Mouse (Mus musculus) liver, embryonic 14.5 days (tissue): ENCODE measurements at regions not wholly inside any gene's neighbourhood (a gene's known extent, or its start where the extent isn't known, plus 50 kb on each side); places are given as distances from the start of the nearest gene placed in this dataset.

ENCODE experiments used
- ATAC-seq: fragments of 200-750 bp; cut with Nextera tagmentation; 2 replicates; pipeline ENCODE4 v1.8.0; 2017; ENCODE audit warnings: moderate number of reproducible peaks, mild to moderate bottlenecking, moderate library complexity; ENCODE audit not compliant: insufficient read depth
- DNase-seq, 3 experiments: peaks; one replicate each; pipeline ENCODE4 v3.0.0-alpha.2; 2012 to 2013; ENCODE audit warnings: low read depth in 3 of 3, low spot score in 3 of 3
- H3K27ac ChIP-seq: fragments of 300-500 bp; sonication (generic); 2 replicates; pipeline ENCODE4 v1.5.1; 2014; ENCODE audit warnings: moderate library complexity, mild to moderate bottlenecking, control low read depth, inconsistent platforms
- H3K27me3 ChIP-seq: fragments of 300-500 bp; sonication (generic); 2 replicates; pipeline ENCODE4 v1.6.1; 2014; ENCODE audit warnings: mild to moderate bottlenecking, low read length, moderate library complexity; ENCODE audit not compliant: control insufficient read depth, insufficient read depth
- H3K36me3 ChIP-seq: fragments of 300-500 bp; sonication (generic); replicated peaks from 2 replicates; pipeline ENCODE4 v1.6.1; 2014; ENCODE audit warnings: low read depth; ENCODE audit not compliant: control insufficient read depth, insufficient read depth
- H3K4me1 ChIP-seq, 2 experiments: fragments of 200-500 bp in 1 of 2; fragments of 300-500 bp in 1 of 2; sonication (generic) in 1 of 2; replicated peaks; 2 replicates each; pipeline ENCODE4 v1.6.1; 2012 to 2014; ENCODE audit warnings: antibody characterized with exemption in 1 of 2, inconsistent platforms in 1 of 2, low read length in 1 of 2; ENCODE audit not compliant: control insufficient read depth in 2 of 2, insufficient read depth in 2 of 2
- H3K4me2 ChIP-seq: fragments of 300-500 bp; sonication (generic); 2 replicates; pipeline ENCODE4 v1.6.1; 2014; ENCODE audit warnings: low read depth, mild to moderate bottlenecking, control low read depth, moderate library complexity
- H3K4me3 ChIP-seq, 2 experiments: fragments of 200-500 bp in 1 of 2; fragments of 300-500 bp in 1 of 2; sonication (generic) in 1 of 2; 2 replicates each; pipeline ENCODE4 v1.5.1; 2012 to 2014; ENCODE audit warnings: low read depth in 2 of 2, low read length in 2 of 2, mild to moderate bottlenecking in 2 of 2, control low read depth in 1 of 2, inconsistent platforms in 1 of 2, moderate library complexity in 1 of 2; ENCODE audit not compliant: insufficient read depth in 1 of 2
- H3K9ac ChIP-seq: fragments of 300-500 bp; sonication (generic); replicated peaks from 2 replicates; pipeline ENCODE4 v1.6.1; 2014; ENCODE audit warnings: mild to moderate bottlenecking, control low read depth, moderate library complexity
- H3K9me3 ChIP-seq: fragments of 300-500 bp; sonication (generic); 2 replicates; pipeline ENCODE4 v1.6.1; 2016; ENCODE audit warnings: low read length, mixed read lengths; ENCODE audit not compliant: control insufficient read depth
- CTCF ChIP-seq: IDR thresholded peaks from 2 replicates; pipeline ENCODE4 v1.5.1; 2016; ENCODE audit warnings: antibody characterized with exemption, low read depth, control low read depth
- EP300 ChIP-seq: IDR thresholded peaks from 2 replicates; pipeline ENCODE4 v1.6.1; 2016; ENCODE audit warnings: antibody characterized with exemption, low read depth
- WGBS: fragments of 180-500 bp; shearing (Covaris S2); extraction: QIAGEN DNeasy Blood & Tissue Kit; methylation state at CpG from one replicate; pipeline ENCODE4 v1.1.7; 2014; ENCODE audit not compliant: insufficient replicate concordance; 5-methylcytosine and 5-hydroxymethylcytosine counted together

DNA sequence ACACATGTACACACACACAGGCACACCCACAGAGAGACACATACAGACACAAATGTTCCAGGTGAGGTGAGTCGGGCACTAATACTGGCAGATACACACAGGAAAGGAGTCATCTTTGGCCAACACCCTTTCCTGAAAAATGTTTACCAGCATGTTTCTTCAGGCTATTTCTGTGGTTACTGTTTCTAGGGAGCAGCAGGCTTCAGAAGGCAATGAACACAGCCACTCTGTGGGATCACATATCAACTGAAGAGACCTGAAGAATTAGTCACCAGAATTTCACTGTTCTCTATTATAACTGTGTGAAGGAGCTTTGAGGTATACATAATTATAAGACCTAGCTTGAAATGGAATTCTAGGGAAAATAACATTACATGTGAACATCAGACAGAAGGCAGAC lies 94.7 kb upstream of the Hapln1 start:
- no peak for ATAC-seq
- H3K4me1 ChIP-seq: no peaks in the 10 kb centered on the region
- no peaks in the 10 kb centered on the region for H3K27me3 ChIP-seq
- no peak for DNase-seq
- no peak overlapping the region for H3K4me3 ChIP-seq
- no peaks in the 10 kb centered on the region for H3K9me3 ChIP-seq
- TF ChIP-seq CTCF: no peak
- TF ChIP-seq EP300: no peak
- H3K9ac ChIP-seq: no peak overlapping the region
- no peak overlapping the region for H3K27ac ChIP-seq
- WGBS: 59% methylated on average over 1 of the region's 1 CpGs
- H3K4me2 ChIP-seq: no peak overlapping the region
- no peaks in the 10 kb centered on the region for H3K36me3 ChIP-seq

DNA sequence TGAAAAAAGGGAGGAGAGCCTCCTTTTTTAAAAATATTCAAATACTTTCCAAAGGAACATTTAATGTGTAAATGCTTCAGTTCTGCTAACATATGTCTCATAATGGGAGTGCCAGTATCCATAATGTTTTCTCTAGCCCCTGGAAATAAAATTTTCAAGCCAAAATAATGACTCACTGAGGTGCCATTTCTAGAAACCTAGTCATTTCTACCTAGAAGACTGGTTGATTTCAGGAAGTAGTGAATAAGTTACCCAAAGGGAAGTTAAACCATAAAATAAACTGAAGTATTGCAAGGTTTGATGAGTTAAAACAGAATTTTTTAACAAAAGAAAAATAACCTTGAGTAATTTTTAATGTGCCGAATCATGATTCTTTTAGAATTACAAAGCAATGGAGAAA lies 85.8 kb upstream of the Hapln1 start:
- H3K9ac ChIP-seq: no peak overlapping the region
- H3K27me3 ChIP-seq: no peaks in the 10 kb centered on the region
- H3K36me3 ChIP-seq: no peaks in the 10 kb centered on the region
- TF ChIP-seq EP300: no peak
- no peak for TF ChIP-seq CTCF
- H3K4me3 ChIP-seq: no peak overlapping the region
- ATAC-seq (no peak), DNase-seq (no peak)
- H3K9me3 ChIP-seq: no peaks in the 10 kb centered on the region
- H3K27ac ChIP-seq: no peak overlapping the region
- no peak overlapping the region for H3K4me2 ChIP-seq
- 67% methylated on average over 1 of the region's 1 CpGs for WGBS
- H3K4me1 ChIP-seq: no peaks in the 10 kb centered on the region

DNA sequence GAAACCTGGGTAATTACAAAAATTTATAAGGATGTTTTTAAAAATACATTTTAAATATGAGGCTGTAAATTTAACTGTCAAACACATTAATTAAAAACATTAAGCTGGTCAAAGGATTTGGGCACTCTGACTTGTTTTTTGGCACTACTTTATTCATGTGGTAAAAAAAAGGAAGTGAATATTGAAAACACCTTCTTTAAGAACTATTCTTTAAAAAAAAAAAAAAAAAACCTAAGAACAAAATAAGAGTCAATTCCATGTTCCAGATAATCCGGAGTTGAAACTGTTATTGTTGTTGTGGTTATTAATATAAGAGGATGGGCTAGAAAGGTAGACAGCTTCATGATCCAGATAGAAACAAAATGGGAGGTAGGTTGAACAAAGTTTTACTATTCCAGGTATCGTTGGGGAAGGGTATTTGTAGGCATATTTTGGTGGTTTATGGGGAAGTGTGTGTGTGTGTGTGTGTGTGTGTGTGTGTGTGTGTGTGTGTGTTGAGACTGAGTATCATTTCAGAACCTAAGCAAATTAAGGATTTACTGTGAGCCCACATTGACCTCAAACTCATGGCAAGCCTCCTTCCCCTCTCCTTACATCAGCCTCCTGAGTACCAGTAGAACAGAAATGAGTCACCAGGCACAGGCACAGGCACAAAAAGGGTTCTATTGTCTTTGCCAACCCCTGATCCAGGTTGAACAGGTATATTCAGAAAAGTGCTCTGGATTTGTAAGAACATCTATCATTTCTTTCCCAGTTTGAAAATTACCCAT lies 85.2 kb upstream of the Hapln1 start:
- Histone ChIP-seq H3K9ac (no peak overlapping the region), H3K4me1 (no peaks in the 10 kb centered on the region), H3K9me3 (no peaks in the 10 kb centered on the region), H3K36me3 (no peaks in the 10 kb centered on the region), H3K4me2 (no peak overlapping the region), H3K4me3 (no peak overlapping the region), H3K27ac (no peak overlapping the region), H3K27me3 (no peaks in the 10 kb centered on the region)
- ATAC-seq: no peak
- no peak for DNase-seq
- 54% methylated on average over 2 of the region's 2 CpGs for WGBS
- TF ChIP-seq EP300: no peak
- TF ChIP-seq CTCF: no peak

DNA sequence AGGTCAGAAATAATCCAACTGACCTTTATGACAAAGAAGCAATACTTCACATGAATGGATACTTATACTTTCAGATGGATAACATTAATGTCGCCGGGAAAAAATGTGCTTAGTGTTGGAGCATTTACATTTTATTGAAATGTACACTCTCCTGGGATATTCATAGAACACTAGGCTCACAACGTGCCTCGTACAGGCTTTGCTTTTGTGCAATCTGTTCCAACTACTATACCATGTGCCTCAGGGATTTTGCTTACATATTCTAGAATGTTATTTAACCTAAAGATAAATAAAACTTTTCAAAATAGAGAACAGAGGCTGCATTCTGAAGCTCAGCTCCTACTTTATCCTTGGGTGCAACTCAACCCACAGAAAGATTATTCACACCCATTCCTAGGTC lies 75.8 kb upstream of the Hapln1 start:
- Histone ChIP-seq H3K36me3 (no peaks in the 10 kb centered on the region), H3K9ac (no peak overlapping the region), H3K27me3 (no peaks in the 10 kb centered on the region), H3K4me3 (no peak overlapping the region), H3K27ac (no peak overlapping the region), H3K9me3 (no peaks in the 10 kb centered on the region), H3K4me2 (no peak overlapping the region), H3K4me1 (no peaks in the 10 kb centered on the region)
- TF ChIP-seq EP300: no peak
- no peak for TF ChIP-seq CTCF
- ATAC-seq (no peak), DNase-seq (no peak)
- 71% methylated on average over 4 of the region's 4 CpGs for WGBS
